Mouse (Mus musculus) C2C12 (cell line): ENCODE measurements around the gene Mtrex.

ENCODE experiments used
- CTCF ChIP-seq: IDR thresholded peaks from one replicate; pipeline ENCODE4 v1.5.1; 2011; ENCODE audit not compliant: control insufficient read depth, insufficient read depth, insufficient read length
- FOSL1 ChIP-seq: IDR thresholded peaks from one replicate; pipeline ENCODE4 v1.8.0; 2011; ENCODE audit warnings: mild to moderate bottlenecking, low read length; ENCODE audit not compliant: poor library complexity, insufficient read depth, severe bottlenecking
- MAX ChIP-seq: IDR thresholded peaks from one replicate; pipeline ENCODE4 v1.6.1; 2011; ENCODE audit warnings: mild to moderate bottlenecking, control low read depth
- MYOD1 ChIP-seq: IDR thresholded peaks from one replicate; pipeline ENCODE4 v1.6.1; 2011; ENCODE audit warnings: low read depth; ENCODE audit not compliant: control insufficient read depth, insufficient read length
- USF1 ChIP-seq: IDR thresholded peaks from one replicate; pipeline ENCODE4 v1.6.1; 2011; ENCODE audit warnings: low read depth, mild to moderate bottlenecking, control low read depth, moderate library complexity

GRCm38 (mm10) chr13:112910434-112910833, 16.8 kb downstream of the Mtrex start:
- TF ChIP-seq CTCF (no peak), USF1 (no peak), MAX (no peak), MYOD1 (no peak), FOSL1 (no peak)
